7 mouse cellular contexts compared by ENCODE assay signal in genomic region chr7:19363881-19364280, GRCm38 (mm10). TPM values are rescaled to one million over a fixed set of nuclear protein-coding genes. Genes with fewer than 3 reads are reported as not detected.
DNase-seq lines count a peak whose midpoint lies in the region; ATAC-seq and TF ChIP-seq lines count a peak whose summit lies in the region.

No protein-coding gene starts in this region.

- peaks cover 3% of the 10 kb centered on the region for H3K27me3 ChIP-seq in E14TG2a.4 (ENCODE audit: insufficient read depth, low read length)
- peaks cover 10% of the 10 kb centered on the region; the same call in 1 of the 2 replicates for H3K27me3 ChIP-seq in kidney, embryonic 15.5 days
- H3K27me3 ChIP-seq in stomach, embryonic 16.5 days (ENCODE audit: control insufficient read depth, insufficient read depth, low read length): no peaks in the 10 kb centered on the region

- H3K36me3 ChIP-seq in E14TG2a.4 (ENCODE audit: insufficient read depth, low read length): peaks cover 16% of the 10 kb centered on the region
- no peaks in the 10 kb centered on the region for H3K36me3 ChIP-seq in kidney, embryonic 15.5 days
- no peaks in the 10 kb centered on the region for H3K36me3 ChIP-seq in stomach, embryonic 16.5 days (ENCODE audit: control insufficient read depth, insufficient read depth, low read length)

- H3K4me3 ChIP-seq in E14TG2a.4 (replicated peaks; ENCODE audit: low read length): peak overlapping the region; percentile 35
- H3K4me3 ChIP-seq in kidney, embryonic 15.5 days (replicated peaks): 0 out of 2 replicates have a peak overlapping the region, but pooled peaks have one; percentile 7
- no peak overlapping the region; the same call in 1 of the 2 replicates for H3K4me3 ChIP-seq in stomach, embryonic 16.5 days (replicated peaks; ENCODE audit: low read length)

- DNase-seq in B cell, adult 2 months: peak; percentile 83 to 84
- peak; percentile 83 for DNase-seq in cerebellum, adult 11-12 months
- peak; percentile 84 for DNase-seq in lung, postnatal 36 days

- peak overlapping the region; percentile 12; the same call in 1 of the 2 replicates for H3K4me2 ChIP-seq in kidney, embryonic 15.5 days
- H3K4me2 ChIP-seq in stomach, embryonic 16.5 days (ENCODE audit: low read depth, low read length): peak overlapping the region; percentile 87; the same call in 1 of the 2 replicates

- 7% methylated on average over 18 of the region's 18 CpGs for WGBS in kidney, embryonic 15.5 days
- WGBS in stomach, embryonic 16.5 days: 4% methylated on average over 18 of the region's 18 CpGs

- peaks cover 52% of the 10 kb centered on the region for H3K4me1 ChIP-seq in E14TG2a.4 (replicated peaks; ENCODE audit: low read depth, low read length)
- H3K4me1 ChIP-seq in kidney, embryonic 15.5 days: peaks cover 38% of the 10 kb centered on the region
- peaks cover 21% of the 10 kb centered on the region for H3K4me1 ChIP-seq in stomach, embryonic 16.5 days (ENCODE audit: control insufficient read depth, insufficient read depth, low read length)

- no peak overlapping the region for H3K27ac ChIP-seq in kidney, embryonic 15.5 days
- H3K27ac ChIP-seq in stomach, embryonic 16.5 days (ENCODE audit: low read length): peak overlapping the region; percentile 82

- peak; percentile 31 for ATAC-seq in granulocyte monocyte progenitor cell, adult 5-6 weeks (replicated peaks; ENCODE audit: poor library complexity, severe bottlenecking)
- ATAC-seq in kidney, embryonic 15.5 days (replicated peaks; ENCODE audit: low FRiP score): no peak
- peak; percentile 41; the same call in 1 of the 2 replicates for ATAC-seq in stomach, embryonic 16.5 days (ENCODE audit: insufficient read depth, low FRiP score)

- no peaks in the 10 kb centered on the region for H3K9me3 ChIP-seq in E14TG2a.4 (ENCODE audit: low read length)
- no peaks in the 10 kb centered on the region for H3K9me3 ChIP-seq in kidney, embryonic 15.5 days (replicated peaks)
- H3K9me3 ChIP-seq in stomach, embryonic 16.5 days (replicated peaks; ENCODE audit: control insufficient read depth, low read length): no peaks in the 10 kb centered on the region

- H3K9ac ChIP-seq in kidney, embryonic 15.5 days: no peak overlapping the region
- H3K9ac ChIP-seq in stomach, embryonic 16.5 days (ENCODE audit: low read length): peak overlapping the region; percentile 13; the same call in 1 of the 2 replicates

- TF ChIP-seq CTCF in E14TG2a.4 (conservative IDR thresholded peaks at IDR 0.05; ENCODE audit: low read length): peak; percentile 58

RNA-seq across cellular contexts. Expression of gene Ppp1r13l, which starts 4.3 kb away (rescaled TPM):
- total RNA-seq in granulocyte monocyte progenitor cell, adult 5-6 weeks (2014; fragmentation: Nextera tagmentation): 1.8 and 1.9 TPM in 2 replicates
- 0.26 and 0.57 TPM in 2 replicates for total RNA-seq in granulocyte monocyte progenitor cell, adult 5-6 weeks (2017)
- 5.5 and 5.8 TPM in 2 replicates for polyA plus RNA-seq in kidney, embryonic 15.5 days (2015; fragmentation: Nextera tagmentation; extraction: Ambion mirVana)
- 7.8 and 9.6 TPM in 2 replicates for polyA plus RNA-seq in stomach, embryonic 16.5 days (2015; fragmentation: Nextera tagmentation; extraction: Ambion mirVana)

RNA-seq across cellular contexts. Expression of gene Cd3eap, which starts 4.6 kb away (rescaled TPM):
- 20.3 and 26.1 TPM in 2 replicates for total RNA-seq in granulocyte monocyte progenitor cell, adult 5-6 weeks (2014; fragmentation: Nextera tagmentation)
- 23.2 and 39.9 TPM in 2 replicates for total RNA-seq in granulocyte monocyte progenitor cell, adult 5-6 weeks (2017)
- polyA plus RNA-seq in kidney, embryonic 15.5 days (2015; fragmentation: Nextera tagmentation; extraction: Ambion mirVana): 27.0 and 28.3 TPM in 2 replicates
- 22.9 and 23.0 TPM in 2 replicates for polyA plus RNA-seq in stomach, embryonic 16.5 days (2015; fragmentation: Nextera tagmentation; extraction: Ambion mirVana)

RNA-seq across cellular contexts. Expression of gene Ercc2, which starts 17.9 kb away (rescaled TPM):
- 10.7 and 26.9 TPM in 2 replicates for total RNA-seq in granulocyte monocyte progenitor cell, adult 5-6 weeks (2014; fragmentation: Nextera tagmentation)
- 29.8 and 31.9 TPM in 2 replicates for total RNA-seq in granulocyte monocyte progenitor cell, adult 5-6 weeks (2017)
- 16.0 and 19.5 TPM in 2 replicates for polyA plus RNA-seq in kidney, embryonic 15.5 days (2015; fragmentation: Nextera tagmentation; extraction: Ambion mirVana)
- 11.7 and 11.8 TPM in 2 replicates for polyA plus RNA-seq in stomach, embryonic 16.5 days (2015; fragmentation: Nextera tagmentation; extraction: Ambion mirVana)

RNA-seq across cellular contexts. Expression of gene Ercc1, which starts 19.3 kb away (rescaled TPM):
- 12.4 and 42.8 TPM in 2 replicates for total RNA-seq in granulocyte monocyte progenitor cell, adult 5-6 weeks (2014; fragmentation: Nextera tagmentation)
- 29.4 and 34.9 TPM in 2 replicates for total RNA-seq in granulocyte monocyte progenitor cell, adult 5-6 weeks (2017)
- 85.7 and 87.2 TPM in 2 replicates for polyA plus RNA-seq in kidney, embryonic 15.5 days (2015; fragmentation: Nextera tagmentation; extraction: Ambion mirVana)
- 61.4 and 66.5 TPM in 2 replicates for polyA plus RNA-seq in stomach, embryonic 16.5 days (2015; fragmentation: Nextera tagmentation; extraction: Ambion mirVana)

RNA-seq across cellular contexts. Expression of gene Klc3, which starts 40.0 kb away (rescaled TPM):
- not detected in 2 replicates for total RNA-seq in granulocyte monocyte progenitor cell, adult 5-6 weeks (2014; fragmentation: Nextera tagmentation)
- total RNA-seq in granulocyte monocyte progenitor cell, adult 5-6 weeks (2017): not detected in 2 replicates
- polyA plus RNA-seq in kidney, embryonic 15.5 days (2015; fragmentation: Nextera tagmentation; extraction: Ambion mirVana): 5.1 and 6.3 TPM in 2 replicates
- 13.3 and 15.8 TPM in 2 replicates for polyA plus RNA-seq in stomach, embryonic 16.5 days (2015; fragmentation: Nextera tagmentation; extraction: Ambion mirVana)
